Mouse (Mus musculus): ENCODE data around the gene Cxcr1. TPM values are rescaled to one million over a fixed set of nuclear protein-coding genes. Genes with fewer than 3 reads are reported as not detected.
A peak's percentile ranks its signal among the peaks of the same experiment; 100 is the strongest.

Gene Cxcr1
- total and polyA plus RNA-seq, 2 experiments from 2014 or later, result not detected

GRCm38 (mm10) chr1:74237671-74238070 is 43.2 kb upstream of the Cxcr1 start:
- H3K4me2 ChIP-seq (ENCODE audit: low read depth, low read length), result peak overlapping the region; percentile 77
- WGBS, result 10% methylated on average over 5 of the region's 5 CpGs
- H3K27ac ChIP-seq (ENCODE audit: low read depth), result peak overlapping the region; percentile 98; the same call in 1 of the 2 replicates
- H3K27me3 ChIP-seq (ENCODE audit: control insufficient read depth, insufficient read depth, low read length), result no peaks in the 10 kb centered on the region
- no peaks in the 10 kb centered on the region for H3K9me3 ChIP-seq (replicated peaks; ENCODE audit: control insufficient read depth, low read length)
- no peak for TF ChIP-seq CTCF (IDR thresholded peaks at IDR 0.05; ENCODE audit: low read depth)
- TF ChIP-seq EP300 (IDR thresholded peaks at IDR 0.05; ENCODE audit: low read depth), result no peak
- ATAC-seq (ENCODE audit: insufficient read depth, low read depth) (no peak), DNase-seq (ENCODE audit: low spot score) (no peak)
- H3K36me3 ChIP-seq (replicated peaks; ENCODE audit: control insufficient read depth, insufficient read depth, low read length), result no peaks in the 10 kb centered on the region
- peak overlapping the region; percentile 98 for H3K9ac ChIP-seq (replicated peaks; ENCODE audit: low read depth, low read length)
- peaks cover 40% of the 10 kb centered on the region for H3K4me1 ChIP-seq (ENCODE audit: control insufficient read depth, insufficient read depth)
- peak overlapping the region; percentile 95 for H3K4me3 ChIP-seq (ENCODE audit: low read depth, low read length)

GRCm38 (mm10) chr1:74236590-74237317 is 42.3 kb upstream of the Cxcr1 start:
- no peak; the same call in 1 of the 2 replicates for TF ChIP-seq EP300 (IDR thresholded peaks at IDR 0.05; ENCODE audit: low read depth)
- no peak for TF ChIP-seq CTCF (IDR thresholded peaks at IDR 0.05; ENCODE audit: low read depth)
- peak; percentile 59 for DNase-seq (ENCODE audit: low spot score)

GRCm38 (mm10) chr1:74235938-74236589 is 41.6 kb upstream of the Cxcr1 start, which contains the start of gene Arpc2:
Gene Arpc2, plus strand, starts transcription at chr1:74236084.
- H3K9ac ChIP-seq (replicated peaks; ENCODE audit: low read depth, low read length), result peak within 1 kb of the TSS; percentile 98
- H3K36me3 ChIP-seq (replicated peaks; ENCODE audit: control insufficient read depth, insufficient read depth, low read length), result no peaks in the 10 kb centered on the region
- H3K4me1 ChIP-seq (ENCODE audit: control insufficient read depth, insufficient read depth), result peaks cover 34% of the 10 kb centered on the region
- DNase-seq (ENCODE audit: low spot score), result peak; percentile 97
- peak within 1 kb of the TSS; percentile 95 for H3K4me3 ChIP-seq (ENCODE audit: low read depth, low read length)
- ATAC-seq (ENCODE audit: insufficient read depth, low read depth), result peak; percentile 94
- H3K27ac ChIP-seq (ENCODE audit: low read depth), result peak within 1 kb of the TSS; percentile 98
- WGBS, result 2% methylated on average over 42 of the region's 55 CpGs
- no peak for TF ChIP-seq CTCF (IDR thresholded peaks at IDR 0.05; ENCODE audit: low read depth)
- TF ChIP-seq EP300 (IDR thresholded peaks at IDR 0.05; ENCODE audit: low read depth), result peak; percentile 18; the same call in 1 of the 2 replicates
- H3K4me2 ChIP-seq (ENCODE audit: low read depth, low read length), result peak within 1 kb of the TSS; percentile 77
- no peaks in the 10 kb centered on the region for H3K9me3 ChIP-seq (replicated peaks; ENCODE audit: control insufficient read depth, low read length)
- no peaks in the 10 kb centered on the region for H3K27me3 ChIP-seq (ENCODE audit: control insufficient read depth, insufficient read depth, low read length)

More at GRCm38 (mm10) chr1:74236590-74237317, 42.3 kb upstream of the Cxcr1 start:
- Histone ChIP-seq H3K4me1 (ENCODE audit: control insufficient read depth, insufficient read depth) (peaks cover 40% of the 10 kb centered on the region), H3K27me3 (ENCODE audit: control insufficient read depth, insufficient read depth, low read length) (no peaks in the 10 kb centered on the region), H3K27ac (ENCODE audit: low read depth) (peak overlapping the region; percentile 98), H3K4me3 (ENCODE audit: low read depth, low read length) (peak overlapping the region; percentile 95), H3K4me2 (ENCODE audit: low read depth, low read length) (peak overlapping the region; percentile 77), H3K9me3 (replicated peaks; ENCODE audit: control insufficient read depth, low read length) (no peaks in the 10 kb centered on the region), H3K36me3 (replicated peaks; ENCODE audit: control insufficient read depth, insufficient read depth, low read length) (no peaks in the 10 kb centered on the region), H3K9ac (replicated peaks; ENCODE audit: low read depth, low read length) (peak overlapping the region; percentile 98)
- ATAC-seq (ENCODE audit: insufficient read depth, low read depth), result peak; percentile 29
- under 1% methylated on average over 37 of the region's 57 CpGs for WGBS

GRCm38 (mm10) chr1:74230992-74231391 is 36.6 kb upstream of the Cxcr1 start:
- ATAC-seq (ENCODE audit: insufficient read depth, low read depth) (no peak), DNase-seq (ENCODE audit: low spot score) (no peak)
- WGBS, result 75% methylated on average over 1 of the region's 1 CpGs
- Histone ChIP-seq H3K4me3 (ENCODE audit: low read depth, low read length) (no peak overlapping the region), H3K9me3 (replicated peaks; ENCODE audit: control insufficient read depth, low read length) (no peaks in the 10 kb centered on the region), H3K36me3 (replicated peaks; ENCODE audit: control insufficient read depth, insufficient read depth, low read length) (no peaks in the 10 kb centered on the region), H3K27me3 (ENCODE audit: control insufficient read depth, insufficient read depth, low read length) (no peaks in the 10 kb centered on the region), H3K4me2 (ENCODE audit: low read depth, low read length) (no peak overlapping the region), H3K4me1 (ENCODE audit: control insufficient read depth, insufficient read depth) (peaks cover 6% of the 10 kb centered on the region), H3K9ac (replicated peaks; ENCODE audit: low read depth, low read length) (no peak overlapping the region), H3K27ac (ENCODE audit: low read depth) (no peak overlapping the region)
- TF ChIP-seq CTCF (IDR thresholded peaks at IDR 0.05; ENCODE audit: low read depth), result no peak
- no peak for TF ChIP-seq EP300 (IDR thresholded peaks at IDR 0.05; ENCODE audit: low read depth)

- peaks cover 6% of the 10 kb centered on the region for H3K4me1 ChIP-seq (ENCODE audit: control insufficient read depth, insufficient read depth)
- H3K4me3 ChIP-seq (ENCODE audit: low read depth, low read length), result no peak overlapping the region
- H3K27ac ChIP-seq (ENCODE audit: low read depth), result no peak overlapping the region
- WGBS, result 72% methylated on average over 2 of the region's 2 CpGs
- no peak overlapping the region for H3K9ac ChIP-seq (replicated peaks; ENCODE audit: low read depth, low read length)
- no peaks in the 10 kb centered on the region for H3K36me3 ChIP-seq (replicated peaks; ENCODE audit: control insufficient read depth, insufficient read depth, low read length)
- no peaks in the 10 kb centered on the region for H3K9me3 ChIP-seq (replicated peaks; ENCODE audit: control insufficient read depth, low read length)
- H3K4me2 ChIP-seq (ENCODE audit: low read depth, low read length), result no peak overlapping the region
- H3K27me3 ChIP-seq (ENCODE audit: control insufficient read depth, insufficient read depth, low read length), result no peaks in the 10 kb centered on the region
- DNase-seq (ENCODE audit: low spot score) (no peak), ATAC-seq (ENCODE audit: insufficient read depth, low read depth) (no peak)
- TF ChIP-seq CTCF (IDR thresholded peaks at IDR 0.05; ENCODE audit: low read depth) (no peak), EP300 (IDR thresholded peaks at IDR 0.05; ENCODE audit: low read depth) (no peak)
Measured at GRCm38 (mm10) chr1:74229942-74230341, 35.5 kb upstream of the Cxcr1 start.
